Mouse (Mus musculus) C2C12 (cell line): Measurements from ENCODE around the gene Vps37c. TPM values are rescaled to one million over a fixed set of nuclear protein-coding genes. Genes with fewer than 3 reads are reported as not detected.

Source experiments
- H3K27me3 ChIP-seq: one replicate; pipeline ENCODE4 v1.6.1; 2011; ENCODE audit not compliant: control insufficient read depth, insufficient read depth, insufficient read length
- H3K36me3 ChIP-seq: one replicate; pipeline ENCODE4 v1.6.1; 2011; ENCODE audit not compliant: control insufficient read depth, insufficient read depth
- H3K4me3 ChIP-seq: one replicate; pipeline ENCODE4 v1.5.1; 2011; ENCODE audit warnings: mild to moderate bottlenecking, control low read depth; ENCODE audit not compliant: poor library complexity, insufficient read depth, severe bottlenecking
- H3K79me2 ChIP-seq: one replicate; pipeline ENCODE4 v1.6.1; 2011; ENCODE audit not compliant: control insufficient read depth, insufficient read depth
- H3K79me3 ChIP-seq: one replicate; pipeline ENCODE4 v1.6.1; 2011; ENCODE audit warnings: low read depth, control low read depth
- H3ac ChIP-seq: one replicate; pipeline ENCODE3; 2011; ENCODE audit warnings: low read depth; ENCODE audit not compliant: control insufficient read depth, insufficient read length
- CEBPB ChIP-seq: IDR thresholded peaks from one replicate; pipeline ENCODE4 v1.6.1; 2011; ENCODE audit warnings: low read depth, mild to moderate bottlenecking, control low read depth, moderate library complexity
- CTCF ChIP-seq: IDR thresholded peaks from one replicate; pipeline ENCODE4 v1.5.1; 2011; ENCODE audit not compliant: control insufficient read depth, insufficient read depth, insufficient read length
- FOSL1 ChIP-seq: IDR thresholded peaks from one replicate; pipeline ENCODE4 v1.8.0; 2011; ENCODE audit warnings: mild to moderate bottlenecking, low read length; ENCODE audit not compliant: poor library complexity, insufficient read depth, severe bottlenecking
- MAX ChIP-seq: IDR thresholded peaks from one replicate; pipeline ENCODE4 v1.6.1; 2011; ENCODE audit warnings: mild to moderate bottlenecking, control low read depth
- MYOD1 ChIP-seq: IDR thresholded peaks from one replicate; pipeline ENCODE4 v1.6.1; 2011; ENCODE audit warnings: low read depth; ENCODE audit not compliant: control insufficient read depth, insufficient read length
- MYOG ChIP-seq: IDR thresholded peaks from one replicate; pipeline ENCODE4 v1.6.1; 2011; ENCODE audit not compliant: control insufficient read depth, insufficient read length; ENCODE audit errors: extremely low read depth
- USF1 ChIP-seq: IDR thresholded peaks from one replicate; pipeline ENCODE4 v1.6.1; 2011; ENCODE audit warnings: low read depth, mild to moderate bottlenecking, control low read depth, moderate library complexity
- polyA plus RNA-seq: library from polyadenylated mRNA; unstranded; fragments of >200 nt; fragmentation: generic; extraction: Trizol; gene quantifications from one replicate; pipeline ENCODE4 v1.2.1, GENCODE M21; 2012; ENCODE audit warnings: missing spikeins

Gene Vps37c
- polyA plus RNA-seq, 1 experiment: 21.9 TPM

DNA sequence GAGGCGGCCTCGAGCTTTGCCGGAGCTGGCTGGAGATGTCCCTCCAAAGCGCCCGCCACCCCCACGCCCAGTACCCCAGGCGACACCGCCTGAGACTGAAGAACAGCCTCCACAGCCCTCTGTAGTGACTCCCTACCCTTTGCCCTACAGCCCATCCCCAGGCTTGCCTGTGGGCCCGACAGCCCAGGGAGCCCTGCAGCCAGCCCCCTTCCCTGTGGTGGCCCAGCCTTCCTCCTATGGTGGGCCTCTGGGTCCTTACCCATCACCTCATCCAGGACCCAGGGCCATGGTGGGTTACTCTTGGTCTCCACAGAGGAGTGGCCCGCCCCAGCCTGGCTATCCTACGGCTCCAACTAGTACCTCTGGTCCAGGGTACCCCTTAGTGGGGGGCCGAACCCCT, 24.1 kb downstream of the Vps37c start:
- Histone ChIP-seq H3ac (no peak overlapping the region), H3K36me3 (peaks cover 30% of the 10 kb centered on the region), H3K79me3 (no peaks in the 10 kb centered on the region), H3K4me3 (no peak overlapping the region), H3K27me3 (no peaks in the 10 kb centered on the region), H3K79me2 (no peaks in the 10 kb centered on the region)
- no peak for TF ChIP-seq USF1
- no peak for TF ChIP-seq FOSL1
- no peak for TF ChIP-seq CTCF
- no peak for TF ChIP-seq MYOG
- no peak for TF ChIP-seq MYOD1
- TF ChIP-seq MAX: no peak
- TF ChIP-seq CEBPB: no peak

DNA sequence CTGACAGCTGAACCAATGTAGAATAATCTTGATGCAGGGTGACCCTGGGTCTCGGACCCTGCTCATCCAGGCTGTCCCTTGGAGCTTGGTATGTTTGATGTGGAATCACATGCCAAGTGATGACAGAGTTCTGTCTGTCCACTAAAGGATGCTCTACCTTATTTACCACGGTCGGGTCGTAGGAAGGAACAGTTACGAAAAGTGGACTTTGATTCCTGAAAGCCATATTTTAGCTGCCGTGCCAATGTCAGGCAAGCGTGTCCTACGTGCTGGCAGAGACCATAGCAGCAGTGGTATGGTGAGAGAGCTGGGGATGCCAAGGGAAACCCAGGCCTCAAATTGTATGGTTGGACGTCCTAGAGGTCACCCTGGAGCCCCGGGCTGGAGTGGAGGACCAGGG, 25.0 kb downstream of the Vps37c start:
- no peak overlapping the region for H3ac ChIP-seq
- H3K36me3 ChIP-seq: peaks cover 30% of the 10 kb centered on the region
- no peaks in the 10 kb centered on the region for H3K79me2 ChIP-seq
- no peak overlapping the region for H3K4me3 ChIP-seq
- H3K27me3 ChIP-seq: no peaks in the 10 kb centered on the region
- no peaks in the 10 kb centered on the region for H3K79me3 ChIP-seq
- TF ChIP-seq MYOG: no peak
- no peak for TF ChIP-seq CTCF
- no peak for TF ChIP-seq FOSL1
- TF ChIP-seq MAX: no peak
- no peak for TF ChIP-seq MYOD1
- TF ChIP-seq CEBPB: no peak
- TF ChIP-seq USF1: no peak

DNA sequence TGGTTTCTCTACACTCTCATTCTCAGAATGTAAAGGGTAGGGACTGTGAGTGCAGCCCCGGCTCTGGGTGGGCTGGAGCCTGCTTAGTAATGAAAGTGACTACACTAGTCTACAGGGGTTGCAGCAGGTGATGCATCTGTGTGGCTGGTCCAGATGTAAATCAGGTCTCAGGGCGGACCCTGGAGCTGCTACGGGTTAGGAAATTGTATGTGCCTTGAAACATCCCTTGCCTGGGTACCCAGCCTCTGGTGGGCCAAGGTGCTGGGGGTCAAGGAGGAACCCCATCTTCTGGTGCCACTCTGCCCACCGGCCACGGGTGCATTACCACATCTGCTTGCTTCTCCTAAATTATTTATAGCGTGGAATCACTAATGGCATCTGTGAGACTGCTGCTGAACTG, 25.6 kb downstream of the Vps37c start:
- H3K36me3 ChIP-seq: peaks cover 30% of the 10 kb centered on the region
- no peak overlapping the region for H3ac ChIP-seq
- H3K4me3 ChIP-seq: no peak overlapping the region
- TF ChIP-seq USF1 (no peak), CTCF (no peak), CEBPB (no peak), MAX (no peak)
- no peaks in the 10 kb centered on the region for H3K79me2 ChIP-seq
- H3K79me3 ChIP-seq: no peaks in the 10 kb centered on the region
- no peaks in the 10 kb centered on the region for H3K27me3 ChIP-seq

DNA sequence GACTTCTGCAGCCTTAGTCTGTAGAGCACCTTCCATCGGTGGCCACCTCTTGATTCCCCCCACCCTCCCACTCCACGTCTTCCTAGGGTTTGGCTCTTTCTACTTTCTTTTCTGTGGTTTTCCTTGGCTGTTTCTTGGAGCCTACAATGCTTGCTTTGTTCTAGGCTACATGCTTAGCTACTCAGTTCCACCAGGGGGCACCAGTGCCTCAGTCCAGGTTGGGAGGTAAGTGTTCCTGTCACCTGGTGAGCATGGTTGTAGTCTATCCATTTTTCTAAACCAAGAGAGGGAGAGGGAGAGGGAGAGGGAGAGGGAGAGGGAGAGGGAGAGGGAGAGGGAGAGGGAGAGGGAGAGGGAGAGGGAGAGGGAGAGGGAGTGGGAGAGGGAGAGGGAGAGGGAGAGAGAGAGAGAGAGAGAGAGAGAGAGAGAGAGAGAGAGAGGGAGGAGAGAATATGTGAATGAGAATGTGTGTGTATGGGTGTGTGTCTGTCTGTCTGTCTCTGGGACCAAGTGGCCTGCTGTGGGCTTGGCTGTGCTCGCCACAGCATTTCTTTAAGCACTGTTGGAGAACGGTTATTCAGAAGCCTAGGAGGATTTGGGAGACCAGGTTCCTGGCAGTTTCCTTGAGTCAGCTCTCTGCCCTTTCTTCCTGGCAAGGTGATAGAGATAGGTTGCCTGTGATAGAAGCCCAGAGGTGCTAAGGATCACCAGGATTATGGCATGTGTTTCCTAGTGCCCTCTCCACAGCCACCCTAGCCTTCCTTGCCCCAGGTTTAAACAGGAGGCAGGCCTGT, 26.3 kb downstream of the Vps37c start:
- Histone ChIP-seq H3ac (no peak overlapping the region), H3K4me3 (no peak overlapping the region), H3K36me3 (peaks cover 30% of the 10 kb centered on the region), H3K79me2 (no peaks in the 10 kb centered on the region), H3K79me3 (no peaks in the 10 kb centered on the region), H3K27me3 (no peaks in the 10 kb centered on the region)
- TF ChIP-seq CTCF (peak; percentile 66), USF1 (no peak)

DNA sequence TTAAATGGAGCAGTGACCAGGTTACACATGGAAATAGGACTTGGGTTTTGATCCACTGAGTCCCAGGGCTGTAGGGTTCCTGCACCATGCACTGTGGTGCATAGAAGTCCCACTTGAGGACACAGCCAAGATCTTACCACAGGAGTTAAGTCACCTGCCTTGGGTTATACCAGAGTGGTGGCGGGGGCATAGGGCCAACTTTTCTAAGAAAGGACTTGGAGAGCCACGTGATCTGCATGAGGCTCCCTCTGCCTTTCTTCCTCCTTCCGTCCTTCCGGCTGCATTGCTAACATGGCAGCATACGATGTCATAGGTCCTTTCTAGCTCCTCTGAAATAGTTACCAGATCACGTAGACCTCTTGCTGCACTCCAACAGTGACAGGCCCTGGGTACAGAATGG, 26.9 kb downstream of the Vps37c start:
- no peaks in the 10 kb centered on the region for H3K79me2 ChIP-seq
- H3K79me3 ChIP-seq: no peaks in the 10 kb centered on the region
- H3K36me3 ChIP-seq: peaks cover 25% of the 10 kb centered on the region
- no peak overlapping the region for H3K4me3 ChIP-seq
- no peaks in the 10 kb centered on the region for H3K27me3 ChIP-seq
- TF ChIP-seq MAX (no peak), FOSL1 (no peak), USF1 (no peak), CEBPB (no peak), MYOD1 (no peak), CTCF (no peak), MYOG (no peak)
- no peak overlapping the region for H3ac ChIP-seq

DNA sequence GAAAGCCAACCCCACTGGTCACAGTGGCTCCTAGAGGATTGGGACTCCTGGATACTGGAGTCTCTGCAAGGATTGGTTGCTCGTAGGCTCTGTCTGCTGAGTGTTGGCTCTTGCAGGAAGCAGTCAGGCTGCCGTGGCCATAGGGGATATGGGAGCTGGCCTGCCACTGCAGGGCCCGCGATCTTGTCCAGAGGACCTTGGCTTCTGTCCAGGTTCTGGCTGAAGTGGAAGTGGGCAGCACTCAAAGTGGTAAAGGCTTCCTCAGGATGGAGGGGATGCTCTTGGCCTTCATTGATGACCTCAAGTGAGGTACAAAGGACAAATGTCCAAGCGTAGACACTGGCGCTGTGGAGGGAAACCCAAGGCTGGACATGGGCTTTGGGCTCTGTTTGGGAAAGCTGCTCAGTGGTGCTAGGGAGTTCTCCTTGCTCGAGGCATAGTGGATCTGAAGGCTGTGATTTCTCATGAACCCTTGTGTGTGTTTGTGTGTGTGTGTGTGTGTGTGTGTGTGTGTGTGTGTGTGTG, 29.8 kb downstream of the Vps37c start:
- no peak for TF ChIP-seq CTCF
- no peak for TF ChIP-seq MAX
- no peak for TF ChIP-seq MYOD1
- TF ChIP-seq MYOG: no peak
- TF ChIP-seq CEBPB: no peak
- no peak for TF ChIP-seq USF1
- no peak for TF ChIP-seq FOSL1
- Histone ChIP-seq H3K27me3 (no peaks in the 10 kb centered on the region), H3K79me2 (no peaks in the 10 kb centered on the region), H3K36me3 (peaks cover 12% of the 10 kb centered on the region), H3ac (no peak overlapping the region), H3K4me3 (no peak overlapping the region), H3K79me3 (no peaks in the 10 kb centered on the region)

DNA sequence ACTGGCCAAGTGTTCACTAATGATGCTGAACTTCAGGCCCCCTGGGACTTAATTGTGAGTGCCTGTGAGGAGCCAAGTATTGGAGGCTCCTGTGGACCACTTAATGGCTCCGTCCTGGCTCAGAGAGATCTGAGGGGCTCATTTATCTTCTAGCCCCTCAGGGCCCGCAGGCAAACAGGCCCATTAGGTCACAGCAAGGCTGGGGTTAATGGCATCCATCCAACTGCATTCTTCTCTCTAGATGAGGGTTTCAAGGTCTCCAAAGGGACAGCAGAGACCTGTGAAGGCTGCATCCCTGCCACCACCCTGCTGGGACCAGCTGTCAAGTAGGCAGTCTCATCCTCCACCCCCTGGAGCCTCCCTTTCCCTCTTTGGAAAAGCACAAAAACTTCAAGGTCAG, 31.2 kb downstream of the Vps37c start:
- Histone ChIP-seq H3ac (no peak overlapping the region), H3K27me3 (no peaks in the 10 kb centered on the region), H3K36me3 (no peaks in the 10 kb centered on the region), H3K79me2 (no peaks in the 10 kb centered on the region), H3K4me3 (no peak overlapping the region), H3K79me3 (no peaks in the 10 kb centered on the region)
- TF ChIP-seq FOSL1: no peak
- no peak for TF ChIP-seq USF1
- TF ChIP-seq MYOD1: no peak
- TF ChIP-seq MYOG: no peak
- TF ChIP-seq CTCF: no peak
